Mouse (Mus musculus) MEL (cell line): ENCODE data around the gene Cyb561d1. TPM values are rescaled to one million over a fixed set of nuclear protein-coding genes. Genes with fewer than 3 reads are reported as not detected.

Experiments
- DNase-seq: peaks from one replicate; pipeline ENCODE4 v3.0.0; 2011; ENCODE audit warnings: low read depth, low spot score
- H3K27ac ChIP-seq: 2 replicates; pipeline ENCODE4 v1.5.1; 2012; ENCODE audit warnings: low read depth, mild to moderate bottlenecking, control low read depth, low read length, moderate library complexity; ENCODE audit not compliant: control insufficient read depth
- H3K27me3 ChIP-seq, 2 experiments: fragments of 150-350 bp in 1 of 2; sonication (generic) in 1 of 2; 2 replicates each; pipeline ENCODE4 v1.6.1; 2012; ENCODE audit warnings: low read length in 2 of 2, mild to moderate bottlenecking in 2 of 2, improper control_type of control experiment in 1 of 2, moderate library complexity in 1 of 2; ENCODE audit not compliant: insufficient read depth in 2 of 2, control insufficient read depth in 1 of 2
- H3K36me3 ChIP-seq, 2 experiments: 2 replicates each; pipeline ENCODE4 v1.6.1; 2012 to 2014; ENCODE audit warnings: low read length in 2 of 2, improper control_type of control experiment in 1 of 2, inconsistent platforms in 1 of 2, mild to moderate bottlenecking in 1 of 2; ENCODE audit not compliant: insufficient read depth in 2 of 2, control insufficient read depth in 1 of 2
- H3K4me1 ChIP-seq, 2 experiments: fragments of 150-350 bp in 1 of 2; sonication (generic) in 1 of 2; 2 replicates each; pipeline ENCODE4 v1.6.1; 2012; ENCODE audit warnings: low read length in 2 of 2, improper control_type of control experiment in 1 of 2, mild to moderate bottlenecking in 1 of 2; ENCODE audit not compliant: insufficient read depth in 2 of 2, control insufficient read depth in 1 of 2
- H3K4me3 ChIP-seq, 2 experiments: fragments of 150-350 bp in 1 of 2; sonication (generic) in 1 of 2; 2 replicates each; pipeline ENCODE4 v1.5.1; 2012; ENCODE audit warnings: low read depth in 2 of 2, low read length in 2 of 2, mild to moderate bottlenecking in 2 of 2, moderate library complexity in 2 of 2, control low read depth in 1 of 2, improper control_type of control experiment in 1 of 2; ENCODE audit not compliant: control insufficient read depth in 1 of 2, insufficient read depth in 1 of 2
- H3K79me2 ChIP-seq: 2 replicates; pipeline ENCODE4 v1.6.1; 2012; ENCODE audit warnings: mild to moderate bottlenecking, low read length, moderate library complexity; ENCODE audit not compliant: control insufficient read depth, poor library complexity, insufficient read depth
- H3K9ac ChIP-seq: 2 replicates; pipeline ENCODE4 v1.6.1; 2012; ENCODE audit warnings: low read depth, mild to moderate bottlenecking, control low read depth, low read length, moderate library complexity; ENCODE audit not compliant: control insufficient read depth, poor library complexity, severe bottlenecking
- H3K9me3 ChIP-seq: fragments of 150-350 bp; sonication (generic); replicated peaks from 2 replicates; pipeline ENCODE4 v1.6.1; 2012; ENCODE audit warnings: mild to moderate bottlenecking, low read length, improper control_type of control experiment, moderate library complexity; ENCODE audit not compliant: insufficient read depth
- CHD1 ChIP-seq: IDR thresholded peaks from 2 replicates; pipeline ENCODE4 v1.6.1; 2012; ENCODE audit warnings: low read depth, mild to moderate bottlenecking, inconsistent platforms, low read length, improper control_type of control experiment
- CHD2 ChIP-seq: IDR thresholded peaks from 2 replicates; pipeline ENCODE4 v1.6.1; 2011; ENCODE audit warnings: low read length, improper control_type of control experiment
- GATA1 ChIP-seq: IDR thresholded peaks from 2 replicates; pipeline ENCODE4 v1.6.1; 2011; ENCODE audit warnings: low read depth, low read length, improper control_type of control experiment
- KAT2A ChIP-seq: conservative IDR thresholded peaks from 2 replicates; pipeline ENCODE4 v1.6.1; 2012; ENCODE audit warnings: low read depth, low read length, improper control_type of control experiment, inconsistent platforms
- MAFK ChIP-seq: IDR thresholded peaks from 2 replicates; pipeline ENCODE4 v1.6.1; 2011; ENCODE audit warnings: low read depth, mild to moderate bottlenecking, low read length, improper control_type of control experiment, borderline replicate concordance
- MAX ChIP-seq: IDR thresholded peaks from 2 replicates; pipeline ENCODE4 v1.6.1; 2011; ENCODE audit warnings: low read length, improper control_type of control experiment
- MEF2A ChIP-seq: IDR thresholded peaks from 2 replicates; pipeline ENCODE4 v1.6.1; 2014; ENCODE audit warnings: low read depth, mild to moderate bottlenecking, inconsistent platforms, low read length, improper control_type of control experiment; ENCODE audit not compliant: poor library complexity, insufficient replicate concordance, severe bottlenecking; ENCODE audit errors: extremely low read depth
- MXI1 ChIP-seq: IDR thresholded peaks from 2 replicates; pipeline ENCODE4 v1.6.1; 2011; ENCODE audit warnings: mild to moderate bottlenecking, low read depth, low read length, improper control_type of control experiment
- MYB ChIP-seq: IDR thresholded peaks from 2 replicates; pipeline ENCODE4 v1.6.1; 2011; ENCODE audit warnings: mild to moderate bottlenecking, low read depth, low read length, improper control_type of control experiment
- NELFE ChIP-seq: IDR thresholded peaks from 2 replicates; pipeline ENCODE4 v1.6.1; 2011; ENCODE audit warnings: low read depth, low read length, improper control_type of control experiment
- NRF1 ChIP-seq: IDR thresholded peaks from 2 replicates; pipeline ENCODE4 v1.6.1; 2014; ENCODE audit warnings: low read depth, mild to moderate bottlenecking, inconsistent platforms, low read length, improper control_type of control experiment, moderate library complexity; ENCODE audit not compliant: poor library complexity, insufficient read depth, severe bottlenecking
- POLR2A ChIP-seq, 2 experiments: IDR thresholded peaks; 2 replicates each; pipeline ENCODE4 v1.6.1; 2011 to 2012; ENCODE audit warnings: low read length in 2 of 2, mild to moderate bottlenecking in 2 of 2, control low read depth in 1 of 2, improper control_type of control experiment in 1 of 2, low read depth in 1 of 2, moderate library complexity in 1 of 2; ENCODE audit not compliant: control insufficient read depth in 1 of 2, insufficient read depth in 1 of 2, poor library complexity in 1 of 2
- POLR2AphosphoS2 ChIP-seq: IDR thresholded peaks from 2 replicates; pipeline ENCODE4 v1.6.1; 2011; ENCODE audit warnings: low read length, improper control_type of control experiment
- RAD21 ChIP-seq: IDR thresholded peaks from 2 replicates; pipeline ENCODE4 v1.6.1; 2011; ENCODE audit warnings: mild to moderate bottlenecking, low read depth, low read length, improper control_type of control experiment
- RCOR1 ChIP-seq: IDR thresholded peaks from 2 replicates; pipeline ENCODE4 v1.6.1; 2012; ENCODE audit warnings: low read depth, mild to moderate bottlenecking, inconsistent platforms, low read length, improper control_type of control experiment
- SIN3A ChIP-seq: IDR thresholded peaks from 2 replicates; pipeline ENCODE4 v1.6.1; 2012; ENCODE audit warnings: low read length, improper control_type of control experiment, inconsistent platforms
- SMC3 ChIP-seq: IDR thresholded peaks from 2 replicates; pipeline ENCODE4 v1.6.1; 2011; ENCODE audit warnings: low read depth, low read length, improper control_type of control experiment
- TAL1 ChIP-seq: IDR thresholded peaks from 2 replicates; pipeline ENCODE4 v1.6.1; 2012; ENCODE audit warnings: mild to moderate bottlenecking, inconsistent platforms, low read length, moderate library complexity, mixed read lengths
- TBP ChIP-seq: IDR thresholded peaks from 2 replicates; pipeline ENCODE4 v1.8.0; 2011; ENCODE audit warnings: low read depth, low read length, improper control_type of control experiment
- UBTF ChIP-seq: IDR thresholded peaks from 2 replicates; pipeline ENCODE4 v1.6.1; 2012; ENCODE audit warnings: low read depth, mild to moderate bottlenecking, inconsistent platforms, low read length, improper control_type of control experiment, moderate library complexity, borderline replicate concordance; ENCODE audit not compliant: insufficient read depth
- USF1 ChIP-seq: IDR thresholded peaks from 2 replicates; pipeline ENCODE4 v1.6.1; 2014; ENCODE audit warnings: low read depth, mild to moderate bottlenecking, inconsistent platforms, low read length, improper control_type of control experiment, moderate library complexity
- USF2 ChIP-seq, 2 experiments: IDR thresholded peaks; 2 replicates each; pipeline ENCODE4 v1.6.1; 2011 to 2012; ENCODE audit warnings: improper control_type of control experiment in 2 of 2, low read length in 2 of 2, borderline replicate concordance in 1 of 2, inconsistent platforms in 1 of 2, low read depth in 1 of 2, mild to moderate bottlenecking in 1 of 2; ENCODE audit not compliant: insufficient read depth in 1 of 2
- ZC3H11A ChIP-seq: IDR thresholded peaks from 2 replicates; pipeline ENCODE4 v1.6.1; 2012; ENCODE audit warnings: low read depth, mild to moderate bottlenecking, inconsistent platforms, low read length, improper control_type of control experiment
- ZMIZ1 ChIP-seq: IDR thresholded peaks from 2 replicates; pipeline ENCODE4 v1.6.1; 2012; ENCODE audit warnings: low read depth, mild to moderate bottlenecking, inconsistent platforms, low read length, improper control_type of control experiment, moderate library complexity
- polyA plus RNA-seq, 2 experiments: library from polyadenylated mRNA; stranded (reverse) in 1 of 2; unstranded in 1 of 2; fragments of >175 nt in 1 of 2; fragments of >200 nt in 1 of 2; gene quantifications; 2 replicates each; pipeline versions ENCODE4 v1.2.1 to v1.2.4; 2012; ENCODE audit warnings: low replicate concordance in 2 of 2, low read depth in 1 of 2; ENCODE audit not compliant: insufficient read length in 2 of 2, insufficient read depth in 1 of 2, missing spikeins in 1 of 2
- total RNA-seq: library from RNA; depleted of rRNA; stranded (reverse); fragments of 300-350 nt; gene quantifications from 2 replicates; pipeline ENCODE4 v1.2.3, GENCODE M21; 2012

The Cyb561d1 gene
- total and polyA plus RNA-seq, 3 experiments: 3.6 to 5.9 TPM; not detected in 1

GRCm38 (mm10) chr3:108214734-108215133 lies 13.7 kb upstream of the Cyb561d1 start:
- no peaks in the 10 kb centered on the region for H3K9me3 ChIP-seq
- H3K27me3 ChIP-seq: peaks cover under 1 to 5% of the 10 kb centered on the region in 2 experiments; a peak in 3 of 4 replicates
- H3K27ac ChIP-seq: no peak overlapping the region
- no peak overlapping the region for H3K4me3 ChIP-seq
- peak; percentile 93 for TF ChIP-seq SIN3A
- TF ChIP-seq RAD21: no peak
- no peak for TF ChIP-seq USF1
- TF ChIP-seq MAX: peak; percentile 72
- peak; percentile 97 for TF ChIP-seq MXI1
- no peak for TF ChIP-seq POLR2A (IDR thresholded peaks at IDR 0.05; ENCODE audit: control insufficient read depth in 1 of 2, insufficient read depth in 1 of 2, low read depth in 1 of 2, low read length in 2 of 2, poor library complexity in 1 of 2)
- H3K36me3 ChIP-seq: peaks cover 0 to 2% of the 10 kb centered on the region in 2 experiments; a peak in 1 of 4 replicates
- no peak overlapping the region for H3K9ac ChIP-seq
- peaks cover 4% of the 10 kb centered on the region for H3K79me2 ChIP-seq
- peak; percentile 71 for DNase-seq
- H3K4me1 ChIP-seq: 0 out of 4 replicates have a peak, but pooled peaks cover 0 to 2% of the 10 kb centered on the region in 2 experiments

- peaks cover 2 to 9% of the 10 kb centered on the region in 2 experiments; a peak in 2 of 4 replicates for H3K4me1 ChIP-seq
- no peak for DNase-seq
- no peak overlapping the region for H3K27ac ChIP-seq
- H3K4me3 ChIP-seq: no peak overlapping the region
- peaks cover 0 to 8% of the 10 kb centered on the region in 2 experiments; a peak in 2 of 4 replicates for H3K36me3 ChIP-seq
- H3K79me2 ChIP-seq: peaks cover 8% of the 10 kb centered on the region
- H3K9ac ChIP-seq: no peak overlapping the region
- no peak for TF ChIP-seq CHD1
- H3K9me3 ChIP-seq: no peaks in the 10 kb centered on the region
- H3K27me3 ChIP-seq: peaks cover 0 to 1% of the 10 kb centered on the region in 2 experiments; a peak in 1 of 4 replicates
Observed at GRCm38 (mm10) chr3:108212406-108212805, 11.4 kb upstream of the Cyb561d1 start.

GRCm38 (mm10) chr3:108211845-108212244 lies 10.8 kb upstream of the Cyb561d1 start:
- Histone ChIP-seq H3K4me3 (no peak overlapping the region), H3K27ac (no peak overlapping the region), H3K9ac (no peak overlapping the region), H3K9me3 (no peaks in the 10 kb centered on the region), H3K36me3 (peaks cover 0 to 8% of the 10 kb centered on the region in 2 experiments; a peak in 2 of 4 replicates), H3K4me1 (peaks cover 2 to 9% of the 10 kb centered on the region in 2 experiments; a peak in 2 of 4 replicates), H3K79me2 (peaks cover 8% of the 10 kb centered on the region), H3K27me3 (peaks cover 0 to 1% of the 10 kb centered on the region in 2 experiments; a peak in 1 of 4 replicates)
- TF ChIP-seq TBP: no peak
- no peak for TF ChIP-seq SIN3A
- no peak for TF ChIP-seq USF2 (IDR thresholded peaks at IDR 0.05; ENCODE audit: borderline replicate concordance in 1 of 2, insufficient read depth in 1 of 2, low read depth in 1 of 2, low read length in 2 of 2)
- no peak for TF ChIP-seq UBTF
- no peak for TF ChIP-seq SMC3
- no peak for TF ChIP-seq NELFE
- TF ChIP-seq CHD2: no peak
- TF ChIP-seq KAT2A: no peak
- no peak for TF ChIP-seq MEF2A
- TF ChIP-seq TAL1: no peak
- TF ChIP-seq POLR2AphosphoS2: no peak
- TF ChIP-seq MYB: no peak
- no peak for TF ChIP-seq NRF1
- TF ChIP-seq ZMIZ1: no peak
- TF ChIP-seq USF1: no peak
- TF ChIP-seq ZC3H11A: no peak
- no peak for TF ChIP-seq CHD1
- no peak for TF ChIP-seq RCOR1
- TF ChIP-seq MAFK: no peak
- TF ChIP-seq GATA1: no peak
- no peak for DNase-seq
